Mouse (Mus musculus) midbrain, embryonic 14.5 days (tissue): Measurements from ENCODE around the gene Phkb. TPM values are rescaled to one million over a fixed set of nuclear protein-coding genes. Genes with fewer than 3 reads are reported as not detected.
"Not testable (repeated sequence)": the region's sequence is repeated elsewhere in the genome, so short reads cannot be mapped to it uniquely, and the experiment has no call there.

Source experiments
- ATAC-seq: fragments of 200-750 bp; cut with Nextera tagmentation; 2 replicates; pipeline ENCODE4 v1.8.0; 2017; ENCODE audit warnings: moderate number of reproducible peaks, moderate library complexity; ENCODE audit not compliant: low FRiP score, low TSS enrichment
- DNase-seq: peaks from one replicate; pipeline ENCODE4 v3.0.0-alpha.2; 2015
- H3K27ac ChIP-seq: fragments of 300-500 bp; sonication (generic); replicated peaks from 2 replicates; pipeline ENCODE4 v1.5.1; 2014; ENCODE audit warnings: mild to moderate bottlenecking, low read depth, low read length, moderate library complexity
- H3K27me3 ChIP-seq: fragments of 300-500 bp; sonication (generic); 2 replicates; pipeline ENCODE4 v1.6.1; 2014; ENCODE audit warnings: low read length, control low read depth, mixed read lengths; ENCODE audit not compliant: control insufficient read depth, insufficient read depth
- H3K36me3 ChIP-seq: fragments of 300-500 bp; sonication (generic); 2 replicates; pipeline ENCODE4 v1.6.1; 2014; ENCODE audit warnings: low read length, control low read depth; ENCODE audit not compliant: control insufficient read depth, insufficient read depth
- H3K4me1 ChIP-seq: fragments of 300-500 bp; sonication (generic); 2 replicates; pipeline ENCODE4 v1.6.1; 2014; ENCODE audit warnings: mild to moderate bottlenecking, antibody characterized with exemption, low read length, control low read depth; ENCODE audit not compliant: control insufficient read depth, insufficient read depth
- H3K4me2 ChIP-seq: fragments of 300-500 bp; sonication (generic); 2 replicates; pipeline ENCODE4 v1.6.1; 2014; ENCODE audit warnings: mild to moderate bottlenecking, low read length, moderate library complexity
- H3K4me3 ChIP-seq: fragments of 300-500 bp; sonication (generic); replicated peaks from 2 replicates; pipeline ENCODE4 v1.5.1; 2014; ENCODE audit warnings: low read depth, low read length
- H3K9ac ChIP-seq: fragments of 300-500 bp; sonication (generic); replicated peaks from 2 replicates; pipeline ENCODE4 v1.6.1; 2014; ENCODE audit warnings: mild to moderate bottlenecking, low read length, moderate library complexity
- H3K9me3 ChIP-seq: fragments of 300-500 bp; sonication (generic); 2 replicates; pipeline ENCODE4 v1.6.1; 2016; ENCODE audit warnings: low read length, control low read depth, mixed read lengths; ENCODE audit not compliant: control insufficient read depth
- WGBS: fragments of 180-500 bp; shearing (Covaris S2); extraction: QIAGEN DNeasy Blood & Tissue Kit; methylation state at CpG from one replicate; pipeline ENCODE4 v1.1.7; 2014; 5-methylcytosine and 5-hydroxymethylcytosine counted together
- polyA plus RNA-seq: library from polyadenylated mRNA; unstranded; fragments of >200 nt; fragmentation: Nextera tagmentation; extraction: Ambion mirVana; gene quantifications from 2 replicates; pipeline ENCODE4 v1.2.1, GENCODE M21; 2014

Phkb gene
- 41.3 and 43.2 TPM in 2 replicates for polyA plus RNA-seq

GRCm38 (mm10) chr8:85840657-85841488 lies at the start of gene Phkb, which contains the start of gene Itfg1:
Phkb (plus strand) TSS chr8:85840959.
Itfg1 (minus strand) TSS chr8:85840921.
- Histone ChIP-seq H3K4me3 (peak within 1 kb of the TSS; percentile 90), H3K4me2 (peak within 1 kb of the TSS; percentile 75), H3K27me3 (no peaks in the 10 kb centered on the region), H3K36me3 (peaks cover 8% of the 10 kb centered on the region), H3K9me3 (no peaks in the 10 kb centered on the region), H3K9ac (peak within 1 kb of the TSS; percentile 97), H3K27ac (peak within 1 kb of the TSS; percentile 98), H3K4me1 (peaks cover 11% of the 10 kb centered on the region)
- DNase-seq: peak; percentile 95
- ATAC-seq: peak; percentile 98
- WGBS: under 1% methylated on average over 54 of the region's 54 CpGs

DNA sequence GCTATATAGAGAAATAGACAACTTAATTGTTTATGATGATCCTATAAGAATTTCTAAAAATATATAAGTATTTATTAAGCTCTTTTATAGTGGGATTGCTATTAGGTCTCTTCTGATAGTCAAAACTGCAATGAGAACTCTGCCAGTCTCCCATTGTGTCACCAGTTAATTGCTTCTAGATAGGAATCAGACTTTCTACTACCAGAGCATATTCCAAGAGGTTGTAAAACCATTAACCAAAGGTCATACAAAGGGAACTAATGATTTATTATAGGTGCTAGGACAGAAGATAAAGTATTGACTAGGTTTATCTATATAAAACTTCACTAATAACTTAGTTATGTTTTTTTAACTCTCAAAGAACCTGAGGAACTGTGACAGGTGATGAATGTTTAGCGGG lies 44.4 kb upstream of the Phkb start:
- not testable (repeated sequence) for H3K4me3 ChIP-seq, ATAC-seq, H3K9me3 ChIP-seq, H3K9ac ChIP-seq, H3K27ac ChIP-seq, H3K4me2 ChIP-seq, H3K4me1 ChIP-seq, H3K27me3 ChIP-seq, DNase-seq
- H3K36me3 ChIP-seq: peaks cover 19% of the 10 kb centered on the region; the same call in 1 of the 2 replicates
- WGBS: 97% methylated on average over 1 of the region's 1 CpGs

DNA sequence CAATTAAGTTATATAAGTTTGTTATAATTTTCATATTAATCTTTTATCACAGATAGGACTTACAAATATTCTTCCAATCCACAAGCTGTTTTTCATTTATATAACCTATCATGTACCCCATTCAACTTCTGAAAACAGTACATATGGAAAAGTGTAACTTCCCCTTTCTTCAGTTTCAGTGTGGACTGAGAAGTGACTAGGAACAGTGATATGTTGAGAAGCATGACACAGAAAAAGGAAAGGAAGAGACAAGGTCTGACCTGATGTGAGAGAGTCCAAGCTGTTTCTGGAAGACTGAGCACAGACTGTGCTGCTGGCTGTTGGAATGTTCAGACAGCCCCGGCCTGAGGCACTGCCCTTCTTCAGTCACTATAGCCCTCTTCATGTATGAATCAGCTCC lies 40.6 kb upstream of the Phkb start:
- no peak overlapping the region for H3K9ac ChIP-seq
- ATAC-seq (no peak), DNase-seq (no peak)
- H3K4me1 ChIP-seq: no peaks in the 10 kb centered on the region
- peaks cover 18% of the 10 kb centered on the region; the same call in 1 of the 2 replicates for H3K36me3 ChIP-seq
- H3K9me3 ChIP-seq: no peaks in the 10 kb centered on the region
- no peaks in the 10 kb centered on the region for H3K27me3 ChIP-seq
- H3K27ac ChIP-seq: no peak overlapping the region
- WGBS: 100% methylated on average over 1 of the region's 1 CpGs
- H3K4me2 ChIP-seq: no peak overlapping the region
- H3K4me3 ChIP-seq: no peak overlapping the region

DNA sequence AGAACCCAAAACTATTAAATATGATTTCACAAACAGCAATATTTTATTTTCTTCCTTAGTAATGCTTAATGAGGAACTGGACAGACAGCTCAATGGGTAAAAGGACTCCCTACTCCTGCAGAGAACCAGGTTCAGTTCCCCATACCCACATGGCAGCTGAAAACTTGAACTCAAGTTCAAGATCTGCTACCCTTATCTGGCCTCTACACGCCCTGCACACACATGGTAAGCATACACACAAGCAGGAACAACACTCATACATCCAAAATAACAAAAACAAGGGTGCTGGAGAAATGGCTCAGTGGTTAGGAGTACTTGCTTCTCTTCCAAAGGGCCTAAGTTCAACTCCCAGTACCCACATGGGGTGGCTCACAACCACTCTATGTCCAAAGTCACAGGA lies 39.4 kb upstream of the Phkb start:
- no peaks in the 10 kb centered on the region for H3K4me1 ChIP-seq
- WGBS: 95% methylated on average over 1 of the region's 1 CpGs

GRCm38 (mm10) chr8:85813621-85814020 lies 27.1 kb upstream of the Phkb start:
- Histone ChIP-seq H3K9me3 (no peaks in the 10 kb centered on the region), H3K4me1 (no peaks in the 10 kb centered on the region), H3K4me2 (no peak overlapping the region), H3K4me3 (no peak overlapping the region), H3K27me3 (no peaks in the 10 kb centered on the region), H3K9ac (no peak overlapping the region), H3K36me3 (peaks cover 5% of the 10 kb centered on the region), H3K27ac (no peak overlapping the region)
- ATAC-seq (no peak), DNase-seq (no peak)

More for the DNA sequence above, 39.4 kb upstream of the Phkb start:
- no peak overlapping the region for H3K27ac ChIP-seq
- no peak overlapping the region for H3K4me3 ChIP-seq
- ATAC-seq: no peak
- no peaks in the 10 kb centered on the region for H3K9me3 ChIP-seq
- no peak for DNase-seq
- H3K36me3 ChIP-seq: peaks cover 19% of the 10 kb centered on the region; the same call in 1 of the 2 replicates
- H3K27me3 ChIP-seq: no peaks in the 10 kb centered on the region
- H3K4me2 ChIP-seq: no peak overlapping the region
- no peak overlapping the region for H3K9ac ChIP-seq

GRCm38 (mm10) chr8:85839916-85840656 lies 673 bp upstream of the Phkb start:
- Histone ChIP-seq H3K9me3 (no peaks in the 10 kb centered on the region), H3K4me3 (peak overlapping the region; percentile 90), H3K36me3 (peaks cover 14% of the 10 kb centered on the region), H3K9ac (peak overlapping the region; percentile 97), H3K27me3 (no peaks in the 10 kb centered on the region), H3K4me1 (peaks cover 11% of the 10 kb centered on the region), H3K27ac (peak overlapping the region; percentile 98), H3K4me2 (peak overlapping the region; percentile 75)
- 2% methylated on average over 21 of the region's 21 CpGs for WGBS
- DNase-seq (no peak), ATAC-seq (no peak; the same call in 1 of the 2 replicates)

GRCm38 (mm10) chr8:85841489-85841795 lies 683 bp downstream of the Phkb start:
- ATAC-seq (no peak), DNase-seq (no peak)
- Histone ChIP-seq H3K4me1 (peaks cover 11% of the 10 kb centered on the region), H3K4me2 (peak overlapping the region; percentile 75), H3K9ac (peak overlapping the region; percentile 97; the same call in 1 of the 2 replicates), H3K27me3 (no peaks in the 10 kb centered on the region), H3K4me3 (peak overlapping the region; percentile 90), H3K36me3 (peaks cover 7% of the 10 kb centered on the region; the same call in 1 of the 2 replicates), H3K27ac (no peak overlapping the region), H3K9me3 (no peaks in the 10 kb centered on the region)
- WGBS: 12% methylated on average over 4 of the region's 4 CpGs

DNA sequence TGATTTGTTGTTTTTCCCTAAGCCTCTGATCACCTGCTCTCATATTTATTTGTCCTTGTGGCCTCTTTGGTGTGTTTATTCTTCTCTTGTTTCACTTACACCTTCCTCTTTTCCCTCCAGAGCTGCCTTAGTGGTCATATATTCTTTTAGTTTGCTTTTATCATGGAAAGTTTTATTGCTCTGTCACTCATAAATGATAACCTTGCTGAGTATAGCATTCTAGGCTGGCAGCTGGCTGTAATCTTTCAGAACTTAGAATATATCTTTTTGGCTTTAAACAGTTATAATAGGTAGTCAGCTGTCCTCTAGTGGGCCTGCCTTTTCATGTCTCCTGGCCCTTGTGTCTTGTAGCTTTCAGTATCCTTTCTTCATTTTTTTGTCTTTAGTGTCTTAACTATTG lies 5.1 kb downstream of the Phkb start:
- ATAC-seq (no peak), DNase-seq (no peak)
- H3K27me3 ChIP-seq: no peaks in the 10 kb centered on the region
- no peak overlapping the region for H3K4me2 ChIP-seq
- H3K4me1 ChIP-seq: peaks cover 3% of the 10 kb centered on the region; the same call in 1 of the 2 replicates
- H3K9ac ChIP-seq: no peak overlapping the region
- no peak overlapping the region for H3K27ac ChIP-seq
- no peaks in the 10 kb centered on the region for H3K9me3 ChIP-seq
- H3K4me3 ChIP-seq: no peak overlapping the region
- H3K36me3 ChIP-seq: no peaks in the 10 kb centered on the region
